Mouse (Mus musculus): ENCODE data around the gene Gm11437.
A peak's percentile ranks its signal among the peaks of the same experiment; 100 is the strongest.

Gene Gm11437

DNA sequence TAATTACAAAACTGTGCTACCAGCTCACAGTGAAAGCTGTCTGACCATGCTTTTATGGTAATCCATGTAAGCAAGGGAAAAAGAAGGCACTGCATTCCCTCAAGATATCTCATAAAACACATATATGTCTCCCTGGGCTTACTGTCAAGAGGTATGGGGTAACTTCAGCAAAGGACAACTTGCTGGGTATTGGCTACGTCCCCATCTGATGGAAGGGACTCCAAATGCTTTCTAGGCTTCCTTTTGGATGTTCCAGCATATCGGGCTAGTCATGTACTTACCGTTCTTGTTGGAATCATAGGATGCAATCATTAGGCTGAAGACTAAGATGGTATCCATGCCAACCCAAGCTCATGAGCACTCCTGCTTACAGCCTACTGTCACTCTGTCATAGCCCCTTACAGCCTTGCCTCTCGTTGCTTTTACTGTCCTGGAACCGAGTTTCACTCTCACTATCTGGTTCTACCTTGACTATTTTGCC lies at the start of gene Gm11437:
Gene Gm11437 (minus strand): TSS at position 431 of the 481 bp plus-strand sequence.
- DNase-seq (ENCODE audit: low spot score), result no peak

DNA sequence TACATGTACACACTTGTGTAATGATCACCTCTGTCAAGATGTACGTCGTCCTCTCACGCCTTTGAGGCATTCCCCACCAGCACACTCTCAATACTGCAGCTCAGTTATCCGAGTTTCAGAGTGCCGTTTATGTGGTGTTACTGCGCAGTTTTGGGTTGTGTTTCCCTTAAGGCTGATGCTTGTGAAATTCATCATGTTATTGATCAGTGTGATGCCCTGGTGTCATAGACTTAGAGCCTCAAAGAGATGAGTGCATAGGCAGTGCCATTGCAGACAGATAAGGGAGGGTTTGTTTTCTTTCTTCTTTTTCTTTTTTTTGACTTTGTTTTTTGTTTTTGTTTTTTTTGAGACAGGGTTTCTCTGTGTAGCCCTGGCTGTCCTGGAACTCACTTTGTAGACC lies 43.6 kb upstream of the Gm11437 start:
- DNase-seq (ENCODE audit: low spot score), result no peak

DNA sequence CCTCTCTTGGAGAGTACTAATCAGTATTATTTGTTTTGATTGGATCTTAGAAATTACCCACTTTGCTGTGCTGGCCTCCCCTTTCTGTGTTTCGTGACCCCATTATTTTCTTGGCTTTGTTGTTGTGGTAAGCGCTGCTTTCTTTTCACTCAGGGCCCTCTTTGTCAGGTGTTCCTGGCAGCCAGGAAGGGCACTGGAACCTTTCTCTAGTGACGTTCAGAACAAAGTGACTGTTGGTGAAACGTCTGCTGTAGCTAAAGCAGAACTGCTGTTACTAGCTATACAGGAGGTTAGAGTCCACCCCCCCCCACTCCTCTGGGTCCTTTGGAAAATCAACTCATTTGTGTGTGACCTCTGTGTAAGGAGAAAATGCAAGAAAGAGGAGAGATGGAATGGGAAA lies 38.5 kb upstream of the Gm11437 start:
- DNase-seq (ENCODE audit: low spot score), result no peak

DNA sequence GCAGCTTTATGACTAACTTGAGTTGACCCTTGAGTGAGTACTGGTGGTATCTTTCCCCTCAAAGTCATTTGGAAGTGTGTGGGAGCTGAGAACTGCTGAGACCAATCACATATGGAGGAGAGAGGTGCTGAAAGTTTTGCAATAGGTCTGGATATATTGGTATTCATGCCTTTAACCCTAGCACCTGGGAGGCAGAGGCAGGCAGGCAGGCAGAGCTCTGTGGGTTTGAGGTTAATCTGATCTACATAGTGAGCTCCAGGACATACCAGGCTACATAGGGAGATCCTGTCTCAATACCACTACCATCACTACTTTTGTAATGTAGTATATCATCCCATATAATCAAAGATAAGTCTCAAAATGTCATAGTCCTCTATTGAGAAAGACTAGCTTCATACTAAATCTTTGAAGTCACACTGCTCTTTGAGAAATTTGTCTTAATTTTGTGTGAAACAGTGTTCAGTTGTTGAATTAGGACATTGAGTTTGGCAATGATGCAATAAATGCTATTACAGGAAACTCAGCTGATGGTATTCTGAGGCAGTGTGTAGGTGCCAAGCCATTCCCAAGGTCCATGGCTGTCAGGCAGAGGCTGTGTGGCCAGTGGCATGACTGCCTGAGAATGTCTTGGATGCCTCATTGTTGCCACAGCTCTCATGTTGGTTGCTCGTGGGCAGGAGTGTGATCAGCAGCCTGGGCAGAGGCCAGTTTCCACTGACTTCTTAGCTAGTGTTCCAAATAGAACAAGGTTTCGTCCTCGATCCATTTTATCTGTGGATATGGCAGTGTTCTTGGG lies 30.5 kb upstream of the Gm11437 start:
- peak; percentile 19 for DNase-seq (ENCODE audit: low spot score)

DNA sequence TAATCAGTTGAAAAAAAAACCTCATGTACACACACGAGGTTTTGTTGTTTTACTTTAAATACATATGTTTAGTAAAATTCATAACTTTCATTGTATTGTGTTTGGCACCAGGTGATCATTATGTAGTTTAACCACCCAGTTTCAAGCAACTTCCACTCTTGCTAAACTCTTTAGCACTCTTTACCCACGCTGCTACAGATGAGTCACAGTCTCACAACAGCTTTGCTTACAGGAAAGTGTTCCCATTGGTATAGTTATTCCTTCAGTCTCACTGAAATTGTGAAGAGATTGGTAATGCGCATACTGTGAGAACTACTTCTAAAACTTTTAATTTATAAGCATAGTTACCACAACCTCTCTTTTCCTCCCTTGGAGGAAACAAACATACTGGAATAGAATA lies 27.5 kb upstream of the Gm11437 start:
- no peak for DNase-seq (ENCODE audit: low spot score)

DNA sequence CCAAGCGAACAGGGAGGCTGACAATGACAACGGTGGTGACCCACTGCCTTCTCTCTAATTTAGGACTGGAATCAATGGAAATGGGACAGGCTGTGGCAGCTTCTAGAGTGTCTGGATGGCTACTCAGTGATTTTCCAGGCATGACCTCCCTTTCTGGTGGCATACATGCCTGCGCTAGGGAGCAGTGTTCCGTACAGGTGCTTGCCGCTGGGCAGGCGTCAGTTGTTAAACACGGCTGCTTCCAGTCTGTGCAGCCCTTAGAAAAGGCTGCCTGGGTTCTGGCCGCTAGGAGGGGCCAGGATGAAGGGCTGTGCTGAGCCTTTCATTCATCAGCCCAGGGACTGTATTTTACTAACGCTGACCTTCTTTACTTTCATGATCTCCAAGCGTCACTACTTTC lies 26.0 kb upstream of the Gm11437 start:
- no peak for DNase-seq (ENCODE audit: low spot score)

DNA sequence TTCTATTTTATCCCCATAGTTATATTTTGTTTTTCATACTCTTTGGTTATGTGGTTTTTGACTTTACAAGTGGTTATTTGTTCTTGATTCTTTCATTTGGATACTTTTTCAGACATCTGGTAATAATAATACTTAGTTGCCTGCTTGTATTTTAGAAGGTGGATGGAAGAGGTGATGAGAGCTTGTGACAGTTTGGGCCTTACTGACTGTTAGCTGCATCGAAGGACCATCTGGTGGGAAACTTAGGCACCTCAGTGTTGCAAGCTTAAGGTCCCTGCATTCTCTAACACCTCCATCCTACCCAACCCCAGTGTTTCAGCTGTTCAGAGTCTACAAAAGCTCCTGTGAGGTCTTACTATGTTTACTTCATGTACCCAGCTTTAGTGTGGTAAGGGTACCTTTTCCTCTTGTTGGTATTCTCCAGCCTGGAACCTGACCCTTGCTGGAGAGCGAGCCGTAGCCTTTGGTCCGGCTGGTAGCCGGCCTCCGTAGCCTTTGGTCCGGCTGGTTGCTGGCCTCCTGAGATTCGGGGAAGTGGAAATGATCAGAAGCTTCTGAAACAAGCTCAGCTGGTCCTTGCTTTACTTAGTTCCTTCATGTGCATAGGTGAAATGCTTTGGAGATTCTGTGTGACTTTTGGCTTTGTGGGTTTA lies 23.4 kb upstream of the Gm11437 start:
- DNase-seq (ENCODE audit: low spot score), result no peak

DNA sequence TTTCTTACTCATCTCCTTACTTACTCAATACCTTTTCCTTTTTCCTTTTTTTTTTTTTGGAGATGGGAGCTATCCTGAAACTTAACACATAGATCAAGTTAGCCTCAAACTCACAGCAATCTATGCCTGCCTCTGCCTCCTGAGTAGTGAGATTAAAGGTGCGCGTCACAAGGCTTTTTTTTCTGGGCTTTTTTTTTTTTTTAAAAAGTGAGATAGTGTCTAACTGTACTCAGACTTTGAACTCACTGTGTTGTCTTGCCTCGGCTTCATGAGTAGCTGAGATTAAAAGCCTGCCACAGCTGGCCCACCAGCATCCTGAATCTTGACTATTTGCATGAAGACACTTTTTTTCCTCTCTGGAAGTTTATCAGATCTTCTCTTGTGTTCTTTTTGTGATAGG lies 21.3 kb upstream of the Gm11437 start:
- DNase-seq (ENCODE audit: low spot score), result no peak

DNA sequence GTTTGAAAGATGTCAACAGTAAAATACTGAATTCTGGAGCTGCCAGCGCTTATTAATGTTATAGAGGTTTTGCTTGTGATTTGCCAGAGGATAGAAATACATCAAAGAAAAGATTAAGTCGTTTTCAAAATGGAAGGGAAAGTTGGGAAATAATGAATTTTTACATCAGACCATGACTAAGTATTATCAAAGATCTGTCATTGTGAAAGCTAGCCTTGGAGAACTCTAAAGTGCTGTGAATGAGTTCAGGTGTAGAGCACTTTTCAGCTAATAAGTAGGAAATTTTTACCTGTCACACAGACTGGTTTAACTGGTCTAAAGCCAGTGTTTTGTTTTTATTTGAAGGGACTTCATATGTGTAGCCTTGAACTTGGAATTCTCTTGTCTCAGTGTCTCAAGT lies 14.0 kb upstream of the Gm11437 start:
- no peak for DNase-seq (ENCODE audit: low spot score)

DNA sequence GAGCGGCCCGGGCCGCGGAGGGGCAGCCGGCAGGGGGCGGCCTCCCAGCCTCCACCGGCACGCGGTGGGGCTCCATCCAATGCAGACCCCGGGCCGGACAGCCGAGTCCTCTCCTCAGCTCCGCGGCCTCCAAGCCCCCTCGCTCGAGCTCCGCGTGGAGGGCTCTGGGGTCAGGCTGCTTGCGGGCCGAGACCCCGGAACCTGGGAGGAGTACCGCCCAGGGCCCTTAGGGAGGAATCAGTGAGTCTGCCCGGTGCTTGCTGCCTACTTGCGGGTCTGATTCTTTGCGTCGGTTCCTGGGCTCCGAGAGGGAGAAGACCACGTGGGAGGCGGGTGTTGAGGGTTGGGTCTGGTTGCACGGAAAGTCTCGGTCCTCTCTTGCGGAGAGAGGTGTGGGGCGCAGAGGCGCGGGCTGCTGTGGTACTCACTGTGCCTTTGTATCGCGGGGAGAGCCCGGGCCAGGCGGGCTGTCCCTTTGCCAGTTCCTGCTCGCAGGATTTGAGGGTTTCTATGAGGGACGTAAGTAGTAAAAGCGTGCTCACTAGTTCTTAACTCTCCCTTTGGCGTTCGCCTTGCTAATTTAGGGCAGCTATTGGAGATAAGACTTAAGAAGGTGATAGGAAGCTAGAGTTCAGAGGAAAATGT lies 12.8 kb upstream of the Gm11437 start:
- peak; percentile 86 for DNase-seq (ENCODE audit: low spot score)

DNA sequence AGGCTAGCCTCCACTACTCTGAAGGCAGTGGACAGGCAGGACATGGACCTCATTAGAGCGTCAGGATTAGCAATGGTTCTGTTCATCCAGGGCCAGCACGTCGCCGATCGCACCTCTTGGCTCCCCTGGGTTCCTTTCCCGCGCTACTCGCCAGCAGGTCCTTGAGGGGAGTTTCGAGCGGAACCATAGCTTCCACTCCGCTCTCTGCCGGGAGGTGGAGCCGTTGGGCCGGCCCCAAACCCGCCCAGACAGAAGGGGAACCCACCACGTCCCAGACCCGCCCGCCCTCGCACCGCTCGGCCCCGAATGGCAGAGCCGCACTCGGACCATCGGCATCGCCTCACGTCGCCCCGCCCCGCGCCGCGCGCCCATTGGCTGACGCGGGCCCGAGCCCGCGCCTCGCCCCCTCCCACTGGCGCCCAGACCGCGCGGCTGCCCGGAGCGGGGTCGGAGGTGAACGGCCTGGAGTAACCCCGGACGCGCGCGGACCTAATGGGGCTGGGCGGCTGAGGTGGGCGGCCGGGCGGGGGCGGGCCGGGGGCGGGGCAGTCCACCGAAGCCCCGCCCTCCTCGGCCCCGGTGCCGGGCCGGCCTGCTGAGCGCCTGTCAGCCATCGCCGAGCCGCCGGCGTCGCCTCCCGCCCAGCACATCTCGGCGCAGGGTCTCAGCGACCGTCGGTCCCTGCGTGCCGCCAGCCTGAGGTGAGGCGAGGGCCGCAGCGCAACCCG lies 12.1 kb upstream of the Gm11437 start:
- DNase-seq (ENCODE audit: low spot score), result peak; percentile 98

DNA sequence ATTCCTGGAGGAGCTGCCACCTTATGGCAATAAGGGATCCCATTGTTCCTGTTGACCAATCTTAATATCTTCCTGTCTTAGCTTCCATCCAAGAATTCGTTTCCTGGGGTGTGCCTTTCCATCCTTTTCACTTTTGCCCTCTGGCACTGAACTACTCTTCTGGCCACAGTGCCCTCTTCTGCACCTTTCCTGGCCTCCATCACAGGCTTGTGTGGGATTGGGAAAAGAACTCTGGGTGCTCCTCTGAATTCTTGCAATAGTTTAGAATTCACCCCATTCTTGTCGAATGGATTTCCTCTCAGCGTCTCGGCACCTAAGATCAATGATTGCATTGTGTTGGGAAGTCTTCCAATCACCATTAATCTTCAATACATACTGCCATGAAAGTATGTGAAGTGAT lies 11.3 kb upstream of the Gm11437 start:
- no peak for DNase-seq (ENCODE audit: low spot score)

DNA sequence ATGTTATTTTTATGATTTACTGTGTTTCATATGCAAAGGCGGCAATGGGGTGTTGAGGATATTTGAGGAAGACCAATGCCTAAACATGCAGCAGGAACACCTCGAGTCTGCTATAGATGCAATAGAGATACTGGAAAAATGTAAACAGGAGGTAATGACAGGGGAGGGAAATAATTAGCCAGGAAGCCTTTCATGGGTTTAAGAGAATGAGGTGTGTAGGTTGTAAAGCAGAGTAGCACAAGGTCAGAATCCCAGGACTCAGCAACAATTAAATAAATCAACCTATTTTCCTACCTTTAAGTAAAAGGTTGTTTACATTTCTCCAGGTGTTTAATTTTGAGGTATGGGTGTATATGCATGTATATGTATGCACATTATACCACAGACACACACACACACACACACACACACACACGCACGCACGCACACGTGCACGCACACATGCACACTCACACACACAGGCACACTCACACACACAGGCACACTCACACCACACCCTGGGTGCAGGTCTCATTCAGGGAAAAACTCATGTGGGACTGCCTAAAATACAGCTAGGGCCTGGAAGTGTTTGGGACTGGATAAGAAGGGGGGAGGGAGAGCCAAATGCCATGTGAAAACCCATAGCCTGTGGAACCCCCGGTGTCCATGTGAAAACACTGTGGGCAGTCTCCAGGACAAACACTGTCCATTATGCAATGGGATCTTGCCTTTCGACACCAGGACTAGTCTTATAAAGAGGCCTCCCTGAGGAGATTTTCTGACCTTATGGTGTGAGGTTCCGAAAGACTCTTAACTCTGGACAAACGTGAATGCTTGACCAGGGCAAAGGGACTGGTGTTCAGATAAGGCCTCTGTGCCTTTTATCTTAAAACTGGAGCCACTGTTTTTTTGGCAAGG lies 5.5 kb upstream of the Gm11437 start:
- DNase-seq (ENCODE audit: low spot score), result no peak

DNA sequence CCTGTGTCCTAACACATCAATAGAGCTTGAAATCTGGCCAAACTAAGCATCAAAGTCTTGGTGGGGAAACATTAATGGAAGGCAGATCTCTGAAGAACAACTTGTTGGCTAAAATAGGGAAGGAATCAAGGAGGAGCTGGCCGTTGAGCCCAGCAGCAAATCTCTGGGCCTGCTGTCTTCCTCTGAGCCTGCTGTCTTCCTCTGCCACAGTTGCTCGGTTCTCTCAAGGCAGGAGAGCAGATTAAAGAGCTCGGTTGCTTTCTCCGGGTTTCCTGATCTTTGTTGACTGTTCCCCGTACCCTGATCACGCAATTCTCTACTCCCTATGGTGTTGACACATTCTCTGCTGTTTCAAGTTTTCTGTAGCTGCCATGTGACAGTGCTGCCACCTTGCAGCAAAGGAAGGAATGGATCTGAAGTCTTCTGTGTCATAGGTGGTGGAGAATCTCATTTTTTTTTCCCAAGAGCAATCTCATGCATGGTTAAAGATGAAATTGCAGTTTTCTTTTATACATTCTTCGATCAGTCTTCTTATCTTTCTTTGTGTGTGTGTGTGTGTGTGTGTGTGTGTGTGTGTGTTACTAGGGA lies 1.5 kb upstream of the Gm11437 start:
- DNase-seq (ENCODE audit: low spot score), result peak; percentile 51

DNA sequence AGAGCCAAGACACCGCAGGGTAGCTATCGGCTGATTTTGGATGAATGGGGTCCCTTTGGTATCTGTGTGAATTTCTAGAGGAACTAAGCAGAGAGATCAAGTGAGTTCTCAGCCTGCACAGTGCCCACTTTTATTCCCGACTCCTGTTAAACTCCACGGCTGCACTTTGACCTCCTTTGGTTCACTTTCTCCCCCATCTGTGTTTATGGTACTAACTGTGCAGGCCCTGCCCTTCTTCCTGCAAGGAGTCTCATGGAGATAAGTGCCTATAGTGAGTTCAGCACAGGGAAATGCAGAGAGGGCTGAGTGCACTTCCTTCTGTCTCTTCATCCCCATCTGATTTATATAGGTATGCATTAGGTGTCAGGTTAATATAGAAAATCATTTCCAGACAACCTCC lies 2.7 kb downstream of the Gm11437 start:
- no peak for DNase-seq (ENCODE audit: low spot score)

DNA sequence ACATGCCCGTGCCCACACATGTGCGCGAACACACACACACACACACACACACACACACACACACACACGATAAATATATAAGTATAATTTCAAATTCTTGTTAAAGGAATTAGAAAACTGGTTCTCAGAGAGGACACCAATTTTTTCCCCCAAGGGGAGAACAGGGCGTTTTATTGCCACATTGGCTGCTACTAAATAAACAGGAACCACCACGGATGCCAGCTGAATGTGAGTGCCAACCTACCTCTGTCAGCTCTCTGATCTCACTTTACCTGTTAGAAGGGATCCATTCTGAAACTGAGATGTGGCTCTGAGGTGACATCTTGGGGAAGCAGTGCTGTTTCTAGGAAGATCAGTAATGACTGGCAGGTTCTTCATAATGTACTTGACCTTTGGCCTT lies 3.2 kb downstream of the Gm11437 start:
- no peak for DNase-seq (ENCODE audit: low spot score)

DNA sequence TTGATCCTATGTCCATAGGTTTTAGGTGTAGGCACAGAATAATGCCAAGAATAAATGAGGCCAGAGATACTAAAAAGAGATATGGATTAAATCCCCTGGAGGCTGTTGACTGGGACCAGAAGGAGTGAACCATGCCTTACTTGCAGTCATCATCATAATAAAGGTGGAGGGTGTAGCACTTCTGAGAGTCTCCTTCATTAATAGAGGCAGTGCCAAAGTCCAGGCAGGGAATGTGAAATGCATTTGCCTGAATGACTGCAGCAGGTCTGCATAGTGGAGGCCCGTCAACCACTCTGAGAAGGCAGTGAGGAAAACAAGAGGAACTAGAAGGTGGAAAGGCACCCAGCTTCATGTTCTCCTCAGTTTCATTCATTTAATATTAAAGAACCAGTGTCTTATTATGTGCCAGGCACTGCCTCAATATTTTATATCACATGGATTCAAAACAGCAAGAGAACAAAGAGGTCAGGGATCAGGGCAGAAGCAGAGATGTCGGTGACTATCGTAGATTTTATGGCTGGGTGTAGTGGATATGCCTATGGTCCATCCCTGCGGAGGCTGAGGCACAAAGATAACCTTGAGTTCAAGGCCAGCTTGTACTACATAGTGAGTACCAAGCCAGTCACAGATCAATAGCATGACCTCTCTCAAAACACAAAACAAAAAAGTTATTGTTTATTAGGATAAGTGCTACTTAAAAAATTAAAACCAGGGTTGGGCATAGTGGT lies 10.6 kb downstream of the Gm11437 start:
- no peak for DNase-seq (ENCODE audit: low spot score)

DNA sequence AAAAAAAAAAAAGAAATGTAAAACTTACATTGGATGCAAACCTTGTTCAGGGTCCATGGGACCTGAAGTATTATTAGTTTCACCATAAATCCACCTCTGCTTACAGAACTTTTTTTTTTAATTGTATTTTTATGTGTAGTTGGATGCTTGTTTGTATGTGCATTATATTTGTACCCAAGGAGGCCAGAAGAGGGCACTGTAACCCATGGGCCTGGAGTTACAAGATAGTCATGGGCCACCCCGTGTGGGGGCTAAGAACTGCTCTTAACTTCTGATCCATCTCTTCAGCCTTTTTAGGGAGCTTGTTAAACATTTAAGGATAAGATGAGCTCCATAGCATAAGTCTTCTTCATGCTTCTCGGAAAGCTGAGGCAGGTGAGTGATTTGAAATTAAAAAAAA lies 16.4 kb downstream of the Gm11437 start:
- DNase-seq (ENCODE audit: low spot score), result no peak

DNA sequence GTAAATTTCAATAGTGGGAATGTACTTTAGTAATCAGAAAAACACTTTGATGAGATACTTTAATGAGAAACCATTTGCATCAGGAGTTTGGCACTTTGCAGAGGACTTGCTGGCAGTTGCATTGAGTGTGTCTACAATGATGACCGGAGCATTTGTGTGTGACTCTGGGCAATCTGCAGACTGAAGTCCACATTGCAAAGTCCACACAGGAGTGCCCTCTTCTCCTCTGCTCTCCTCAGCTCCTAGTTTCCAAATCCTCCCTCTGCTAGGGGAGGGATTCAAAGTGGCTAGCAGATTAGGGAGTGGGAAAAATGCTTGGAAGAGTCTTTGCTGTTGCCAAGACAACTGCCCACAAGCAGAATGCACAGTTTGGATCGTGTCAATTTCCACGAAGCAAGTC lies 21.2 kb downstream of the Gm11437 start:
- DNase-seq (ENCODE audit: low spot score), result no peak

DNA sequence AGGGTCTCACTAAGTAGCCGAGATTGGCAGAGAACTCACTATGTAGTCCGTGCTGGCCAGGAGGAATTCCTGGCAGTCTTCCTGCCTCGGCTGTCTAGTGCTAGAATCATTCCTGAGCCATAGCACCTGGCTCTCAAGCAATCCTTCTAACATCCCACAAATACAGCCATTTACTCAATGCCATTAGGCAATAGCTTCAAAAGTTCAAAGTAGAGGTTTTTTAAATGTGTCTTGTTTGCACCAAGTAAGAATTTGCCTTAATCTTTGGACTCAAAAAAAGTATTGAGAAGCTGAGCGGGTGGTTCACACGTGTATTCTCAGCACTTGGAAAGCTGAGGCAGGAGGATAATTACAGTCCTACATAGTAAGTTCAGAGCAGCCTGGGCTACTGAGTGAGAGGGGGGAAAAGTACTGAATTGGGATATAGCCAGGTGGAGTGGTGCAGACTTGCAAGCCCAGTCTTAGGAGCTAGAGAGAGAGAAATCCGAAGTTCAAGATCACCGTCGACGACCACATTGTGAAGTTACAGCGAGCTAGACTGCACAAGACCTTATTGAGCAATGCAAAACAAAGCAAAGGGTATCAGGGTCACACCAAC lies 22.0 kb downstream of the Gm11437 start:
- DNase-seq (ENCODE audit: low spot score), result no peak

Measured in MN1 (cell line).